Mouse (Mus musculus): ENCODE results near the gene Cyp8b1.

- TF ChIP-seq CTCF (conservative IDR thresholded peaks at IDR 0.05; ENCODE audit: low read length) (no peak), NANOG (IDR thresholded peaks at IDR 0.05; ENCODE audit: borderline replicate concordance, low read length) (no peak), POU5F1 (IDR thresholded peaks at IDR 0.05; ENCODE audit: borderline replicate concordance, low read length) (no peak)
Observed at GRCm38 (mm10) chr9:121907356-121908070, 8.6 kb downstream of the Cyp8b1 start.

All from E14TG2a.4 (cell line).